Mouse (Mus musculus) lung, adult 2 months (tissue): Measurements from ENCODE around the gene Dpp3.

ENCODE experiments used
- CTCF ChIP-seq: fragments of 200-500 bp; IDR thresholded peaks from 2 replicates; pipeline ENCODE4 v1.5.1; 2011; ENCODE audit warnings: mild to moderate bottlenecking, low read length, control low read depth; ENCODE audit not compliant: insufficient read depth
- POLR2A ChIP-seq: fragments of 200-500 bp; IDR thresholded peaks from 2 replicates; pipeline ENCODE4 v1.6.1; 2011; ENCODE audit warnings: low read depth, mild to moderate bottlenecking, control low read depth, low read length, borderline replicate concordance; ENCODE audit errors: extremely low read depth

DNA sequence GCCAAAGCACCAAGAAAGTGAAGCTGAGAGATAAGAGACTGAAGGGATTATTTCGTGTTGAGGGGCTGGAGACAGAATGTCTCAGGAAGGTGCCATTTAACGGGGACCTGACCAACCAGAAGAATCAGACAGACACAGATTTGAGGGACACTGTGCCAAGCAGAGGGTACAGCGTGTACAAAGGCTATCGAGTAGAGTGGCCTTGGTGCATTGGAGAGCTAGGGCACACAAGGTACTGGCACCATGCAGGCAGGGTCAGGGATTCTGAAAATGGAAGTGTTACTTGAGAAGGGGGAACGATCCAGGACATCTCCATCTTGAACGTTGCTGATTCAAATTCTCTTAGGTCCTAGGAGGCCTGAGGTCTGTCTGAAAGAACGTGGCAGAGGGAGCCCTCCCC lies 18.7 kb downstream of the Dpp3 start:
- TF ChIP-seq CTCF = no peak
- no peak for TF ChIP-seq POLR2A
